Mouse (Mus musculus) midbrain, embryonic 15.5 days (tissue): ENCODE data around the gene Wwox. TPM values are rescaled to one million over a fixed set of nuclear protein-coding genes. Genes with fewer than 3 reads are reported as not detected.

Experiments used
- ATAC-seq: fragments of 200-750 bp; cut with Nextera tagmentation; replicated peaks from 2 replicates; pipeline ENCODE4 v1.8.0; 2017; ENCODE audit warnings: moderate TSS enrichment
- H3K27ac ChIP-seq: fragments of 300-500 bp; sonication (generic); 2 replicates; pipeline ENCODE4 v1.5.1; 2015; ENCODE audit warnings: mild to moderate bottlenecking, inconsistent platforms
- H3K27me3 ChIP-seq: fragments of 300-500 bp; sonication (generic); replicated peaks from 2 replicates; pipeline ENCODE4 v1.6.1; 2015; ENCODE audit warnings: inconsistent platforms
- H3K36me3 ChIP-seq: fragments of 300-500 bp; sonication (generic); replicated peaks from 2 replicates; pipeline ENCODE4 v1.6.1; 2015; ENCODE audit warnings: inconsistent platforms
- H3K4me1 ChIP-seq: fragments of 300-500 bp; sonication (generic); 2 replicates; pipeline ENCODE4 v1.6.1; 2015; ENCODE audit warnings: inconsistent platforms
- H3K4me2 ChIP-seq: fragments of 300-500 bp; sonication (generic); 2 replicates; pipeline ENCODE4 v1.6.1; 2015; ENCODE audit warnings: inconsistent platforms, mild to moderate bottlenecking, moderate library complexity
- H3K4me3 ChIP-seq: fragments of 300-500 bp; sonication (generic); 2 replicates; pipeline ENCODE4 v1.5.1; 2015; ENCODE audit warnings: mild to moderate bottlenecking, inconsistent platforms
- H3K9ac ChIP-seq: fragments of 300-500 bp; sonication (generic); 2 replicates; pipeline ENCODE4 v1.6.1; 2015; ENCODE audit warnings: mild to moderate bottlenecking, inconsistent platforms
- H3K9me3 ChIP-seq: fragments of 300-500 bp; sonication (generic); 2 replicates; pipeline ENCODE4 v1.6.1; 2016; ENCODE audit warnings: inconsistent platforms
- WGBS: fragments of 180-500 bp; shearing (Covaris S2); methylation state at CpG from one replicate; pipeline ENCODE4 v1.1.7; 2015; ENCODE audit warnings: mixed read lengths; 5-methylcytosine and 5-hydroxymethylcytosine counted together
- polyA plus RNA-seq: library from polyadenylated mRNA; unstranded; fragments of >200 nt; fragmentation: Nextera tagmentation; extraction: Ambion mirVana; gene quantifications from 2 replicates; pipeline ENCODE4 v1.2.1, GENCODE M21; 2015

The Wwox gene
- polyA plus RNA-seq, 1 experiment from 2014 or later, result 13.2 TPM

- Histone ChIP-seq H3K4me1 (no peaks in the 10 kb centered on the region), H3K9me3 (peaks cover 5% of the 10 kb centered on the region; the same call in 1 of the 2 replicates), H3K27me3 (no peaks in the 10 kb centered on the region), H3K4me2 (no peak overlapping the region), H3K27ac (no peak overlapping the region), H3K9ac (no peak overlapping the region), H3K4me3 (no peak overlapping the region), H3K36me3 (no peaks in the 10 kb centered on the region)
- ATAC-seq, result no peak
- 58% methylated on average over 12 of the region's 12 CpGs for WGBS
Observed at GRCm38 (mm10) chr8:114743185-114743915, 303.9 kb downstream of the Wwox start.

- Histone ChIP-seq H3K9me3 (no peaks in the 10 kb centered on the region), H3K27me3 (0 out of 2 replicates have a peak, but pooled peaks cover 2% of the 10 kb centered on the region), H3K4me3 (no peak overlapping the region), H3K4me2 (no peak overlapping the region), H3K4me1 (0 out of 2 replicates have a peak, but pooled peaks cover 3% of the 10 kb centered on the region), H3K27ac (no peak overlapping the region), H3K9ac (no peak overlapping the region), H3K36me3 (no peaks in the 10 kb centered on the region)
- ATAC-seq, result no peak
- WGBS, result 42% methylated on average over 2 of the region's 2 CpGs
Observed at GRCm38 (mm10) chr8:114746373-114746772, 306.9 kb downstream of the Wwox start.

GRCm38 (mm10) chr8:114751376-114752135 is 312.1 kb downstream of the Wwox start:
- ATAC-seq, result no peak
- 32% methylated on average over 18 of the region's 18 CpGs for WGBS

GRCm38 (mm10) chr8:114759621-114760020 is 320.2 kb downstream of the Wwox start:
- Histone ChIP-seq H3K27ac (no peak overlapping the region), H3K36me3 (no peaks in the 10 kb centered on the region), H3K4me1 (0 out of 2 replicates have a peak, but pooled peaks cover 3% of the 10 kb centered on the region), H3K4me2 (no peak overlapping the region), H3K9me3 (no peaks in the 10 kb centered on the region), H3K27me3 (no peaks in the 10 kb centered on the region), H3K9ac (no peak overlapping the region), H3K4me3 (no peak overlapping the region)
- WGBS, result 80% methylated on average over 2 of the region's 2 CpGs
- no peak for ATAC-seq

More at GRCm38 (mm10) chr8:114751376-114752135, 312.1 kb downstream of the Wwox start:
- H3K4me3 ChIP-seq, result no peak overlapping the region
- no peak overlapping the region for H3K4me2 ChIP-seq
- no peak overlapping the region for H3K9ac ChIP-seq
- no peaks in the 10 kb centered on the region for H3K36me3 ChIP-seq
- no peaks in the 10 kb centered on the region for H3K9me3 ChIP-seq
- no peak overlapping the region for H3K27ac ChIP-seq
- H3K4me1 ChIP-seq, result 0 out of 2 replicates have a peak, but pooled peaks cover 11% of the 10 kb centered on the region
- H3K27me3 ChIP-seq, result 0 out of 2 replicates have a peak, but pooled peaks cover 2% of the 10 kb centered on the region

- Histone ChIP-seq H3K4me2 (no peak overlapping the region), H3K9me3 (no peaks in the 10 kb centered on the region), H3K27me3 (no peaks in the 10 kb centered on the region), H3K4me3 (no peak overlapping the region), H3K4me1 (peaks cover 8% of the 10 kb centered on the region), H3K9ac (no peak overlapping the region), H3K27ac (no peak overlapping the region), H3K36me3 (no peaks in the 10 kb centered on the region)
- WGBS, result 91% methylated on average over 3 of the region's 3 CpGs
- no peak for ATAC-seq
Observed at GRCm38 (mm10) chr8:114768536-114768935, 329.1 kb downstream of the Wwox start.

- no peaks in the 10 kb centered on the region for H3K27me3 ChIP-seq
- no peak overlapping the region for H3K4me2 ChIP-seq
- WGBS, result 50% methylated on average over 31 of the region's 31 CpGs
- no peaks in the 10 kb centered on the region for H3K9me3 ChIP-seq
- H3K4me1 ChIP-seq, result peaks cover 13% of the 10 kb centered on the region
- no peak overlapping the region for H3K27ac ChIP-seq
- ATAC-seq, result no peak
- H3K4me3 ChIP-seq, result no peak overlapping the region
- H3K9ac ChIP-seq, result no peak overlapping the region
- no peaks in the 10 kb centered on the region for H3K36me3 ChIP-seq
Observed at GRCm38 (mm10) chr8:114770856-114771776, 331.7 kb downstream of the Wwox start.

- no peak for ATAC-seq
- H3K27me3 ChIP-seq, result no peaks in the 10 kb centered on the region
- H3K9ac ChIP-seq, result no peak overlapping the region
- H3K27ac ChIP-seq, result no peak overlapping the region
- WGBS, result 29% methylated on average over 1 of the region's 1 CpGs
- no peaks in the 10 kb centered on the region for H3K9me3 ChIP-seq
- H3K4me1 ChIP-seq, result peaks cover 13% of the 10 kb centered on the region
- H3K4me3 ChIP-seq, result no peak overlapping the region
- no peaks in the 10 kb centered on the region for H3K36me3 ChIP-seq
- no peak overlapping the region for H3K4me2 ChIP-seq
Observed at GRCm38 (mm10) chr8:114772276-114772849, 332.9 kb downstream of the Wwox start.

- 0 out of 2 replicates have a peak overlapping the region, but pooled peaks have one; percentile 11 for H3K27ac ChIP-seq
- ATAC-seq, result 0 out of 2 replicates have a peak, but pooled peaks have one; percentile 54
- no peak overlapping the region for H3K4me3 ChIP-seq
- no peaks in the 10 kb centered on the region for H3K36me3 ChIP-seq
- no peak overlapping the region for H3K4me2 ChIP-seq
- H3K27me3 ChIP-seq, result no peaks in the 10 kb centered on the region
- WGBS, result 49% methylated on average over 23 of the region's 23 CpGs
- H3K9me3 ChIP-seq, result no peaks in the 10 kb centered on the region
- peaks cover 11% of the 10 kb centered on the region for H3K4me1 ChIP-seq
- H3K9ac ChIP-seq, result no peak overlapping the region
Observed at GRCm38 (mm10) chr8:114773461-114774414, 334.3 kb downstream of the Wwox start.

- H3K9me3 ChIP-seq, result no peaks in the 10 kb centered on the region
- 80% methylated on average over 6 of the region's 6 CpGs for WGBS
- H3K4me2 ChIP-seq, result no peak overlapping the region
- H3K4me1 ChIP-seq, result peaks cover 11% of the 10 kb centered on the region
- no peak overlapping the region for H3K27ac ChIP-seq
- H3K36me3 ChIP-seq, result no peaks in the 10 kb centered on the region
- no peak overlapping the region for H3K4me3 ChIP-seq
- no peak for ATAC-seq
- no peak overlapping the region for H3K9ac ChIP-seq
- no peaks in the 10 kb centered on the region for H3K27me3 ChIP-seq
Observed at GRCm38 (mm10) chr8:114774415-114774775, 334.9 kb downstream of the Wwox start.

GRCm38 (mm10) chr8:114775543-114775942 is 336.1 kb downstream of the Wwox start:
- Histone ChIP-seq H3K4me2 (no peak overlapping the region), H3K9ac (no peak overlapping the region), H3K27me3 (no peaks in the 10 kb centered on the region), H3K36me3 (no peaks in the 10 kb centered on the region), H3K4me1 (peaks cover 11% of the 10 kb centered on the region), H3K9me3 (no peaks in the 10 kb centered on the region), H3K27ac (no peak overlapping the region), H3K4me3 (no peak overlapping the region)
- WGBS, result 77% methylated on average over 8 of the region's 8 CpGs
- ATAC-seq, result no peak

GRCm38 (mm10) chr8:114776696-114777095 is 337.2 kb downstream of the Wwox start:
- Histone ChIP-seq H3K4me1 (peaks cover 11% of the 10 kb centered on the region), H3K4me2 (no peak overlapping the region), H3K9ac (no peak overlapping the region), H3K27me3 (no peaks in the 10 kb centered on the region), H3K9me3 (no peaks in the 10 kb centered on the region), H3K36me3 (no peaks in the 10 kb centered on the region), H3K27ac (no peak overlapping the region), H3K4me3 (no peak overlapping the region)
- WGBS, result 93% methylated on average over 9 of the region's 9 CpGs
- ATAC-seq, result no peak
